Mouse (Mus musculus) layer of hippocampus, adult 6 months (tissue): ENCODE data around the gene Vmn1r2. TPM values are rescaled to one million over a fixed set of nuclear protein-coding genes. Genes with fewer than 3 reads are reported as not detected.

Experiments used
- long read RNA-seq, 2 experiments: library from polyadenylated mRNA; unstranded; transcript quantifications; one replicate each; pipeline ENCODE4 v2.0.0; 2019 to 2020
- polyA plus RNA-seq: library from polyadenylated mRNA; unstranded; fragments of <200 nt; fragmentation: Nextera tagmentation; gene quantifications from 2 replicates; pipeline ENCODE4 v1.2.3, GENCODE M21; 2021

Gene Vmn1r2
- not detected in 2 replicates for polyA plus RNA-seq
- long read RNA-seq, experiment 1, result 0 reads
- long read RNA-seq, experiment 2, result 0 reads

DNA sequence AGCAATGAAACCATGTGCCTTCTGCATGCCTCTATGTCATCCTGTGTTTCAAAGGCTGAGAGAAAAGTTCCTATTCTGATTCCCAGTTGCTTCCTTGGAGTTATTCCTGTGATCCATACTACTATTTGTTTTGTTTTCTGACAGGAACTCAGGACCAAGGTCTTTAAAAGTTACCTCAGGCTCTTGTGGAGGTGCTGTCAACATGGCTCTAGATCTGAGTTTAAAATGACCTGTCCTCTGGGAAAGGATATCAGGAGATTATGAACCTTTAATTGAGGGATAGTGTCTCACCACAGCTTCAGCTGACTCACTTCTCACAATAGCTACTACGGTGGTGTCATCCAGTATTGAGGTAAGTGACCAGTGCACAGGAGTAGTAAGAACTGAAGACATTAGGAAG lies at the start of gene Vmn1r2:
Vmn1r2 (plus strand) TSS at position 301 of the 400 bp plus-strand sequence.

DNA sequence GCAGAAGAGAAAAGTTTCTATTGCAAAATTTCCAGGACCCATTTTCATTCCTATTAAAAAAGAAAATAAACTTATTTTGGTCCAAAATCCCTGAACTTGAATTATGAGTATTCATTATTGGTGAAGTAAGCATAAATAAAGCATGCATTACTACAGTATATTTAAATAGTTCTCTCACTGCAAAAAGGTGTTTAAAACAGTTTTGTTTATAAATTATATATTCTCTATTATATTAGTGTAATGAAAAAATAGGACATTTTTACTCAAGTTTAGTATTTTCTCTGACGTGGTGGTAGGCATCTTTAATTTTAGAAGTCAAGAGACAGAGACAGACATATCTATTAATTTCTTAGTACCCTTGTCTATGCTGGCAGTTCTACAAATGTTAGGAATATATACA lies 18.1 kb downstream of the Vmn1r2 start, which contains the start of gene Vmn1r3:
Vmn1r3 (minus strand) TSS at position 101 of the 400 bp plus-strand sequence.

Other genes with a start within 250 kb of the Vmn1r2 start
- gene Vmn1r3, start 18.0 kb downstream of the Vmn1r2 start, polyA plus RNA-seq, result not detected in 2 replicates